Mouse (Mus musculus): Measurements from ENCODE around the gene Rfk. TPM values are rescaled to one million over a fixed set of nuclear protein-coding genes. Genes with fewer than 3 reads are reported as not detected.
A peak's percentile ranks its signal among the peaks of the same experiment; 100 is the strongest.

Rfk gene
- polyA plus RNA-seq, 1 experiment from 2014 or later = 88.6 TPM

DNA sequence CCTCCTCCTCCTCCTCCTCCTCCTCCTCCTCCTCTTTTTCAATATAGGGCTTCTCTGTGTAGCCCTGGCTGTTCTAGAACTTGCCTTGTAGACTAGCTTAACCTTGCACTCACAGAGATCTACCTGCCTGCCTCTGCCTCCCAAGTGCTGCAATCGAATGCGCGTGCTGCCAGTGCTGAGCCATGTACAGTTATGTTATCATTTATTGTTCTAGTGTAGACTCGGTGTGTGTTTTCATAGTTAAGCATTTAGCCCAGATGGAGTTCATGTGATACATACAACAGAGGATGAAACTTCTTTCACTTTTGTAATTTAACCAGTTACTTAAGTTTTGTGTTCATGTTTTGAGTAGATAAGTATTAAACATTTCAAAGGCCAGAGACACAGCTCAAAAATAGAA, 8.8 kb upstream of the Rfk start:
- Histone ChIP-seq H3K4me2 (replicated peaks) (no peak overlapping the region), H3K4me3 (replicated peaks) (no peak overlapping the region), H3K9ac (no peak overlapping the region), H3K27ac (replicated peaks) (no peak overlapping the region), H3K9me3 (replicated peaks) (no peaks in the 10 kb centered on the region), H3K36me3 (no peaks in the 10 kb centered on the region), H3K4me1 (no peaks in the 10 kb centered on the region), H3K27me3 (no peaks in the 10 kb centered on the region)
- 90% methylated on average over 4 of the region's 4 CpGs for WGBS
- no peak for ATAC-seq (ENCODE audit: insufficient number of reproducible peaks, low FRiP score, low TSS enrichment, low read depth)

GRCm38 (mm10) chr19:17385426-17385825, 8.4 kb upstream of the Rfk start:
- no peak for ATAC-seq (ENCODE audit: insufficient number of reproducible peaks, low FRiP score, low TSS enrichment, low read depth)
- H3K9me3 ChIP-seq (replicated peaks) = no peaks in the 10 kb centered on the region
- no peaks in the 10 kb centered on the region for H3K4me1 ChIP-seq
- H3K4me2 ChIP-seq (replicated peaks) = no peak overlapping the region
- WGBS = 73% methylated on average over 1 of the region's 1 CpGs
- no peak overlapping the region for H3K27ac ChIP-seq (replicated peaks)
- no peak overlapping the region for H3K4me3 ChIP-seq (replicated peaks)
- no peaks in the 10 kb centered on the region for H3K27me3 ChIP-seq
- H3K9ac ChIP-seq = no peak overlapping the region
- no peaks in the 10 kb centered on the region for H3K36me3 ChIP-seq

GRCm38 (mm10) chr19:17386424-17386823, 7.4 kb upstream of the Rfk start:
- Histone ChIP-seq H3K4me2 (replicated peaks) (no peak overlapping the region), H3K36me3 (no peaks in the 10 kb centered on the region), H3K9ac (no peak overlapping the region), H3K27ac (replicated peaks) (no peak overlapping the region), H3K4me1 (no peaks in the 10 kb centered on the region), H3K9me3 (replicated peaks) (no peaks in the 10 kb centered on the region), H3K4me3 (replicated peaks) (no peak overlapping the region), H3K27me3 (no peaks in the 10 kb centered on the region)
- ATAC-seq (ENCODE audit: insufficient number of reproducible peaks, low FRiP score, low TSS enrichment, low read depth) = no peak
- WGBS = 39% methylated on average over 6 of the region's 6 CpGs

GRCm38 (mm10) chr19:17388404-17388803, 5.4 kb upstream of the Rfk start:
- ATAC-seq (ENCODE audit: insufficient number of reproducible peaks, low FRiP score, low TSS enrichment, low read depth) = no peak

DNA sequence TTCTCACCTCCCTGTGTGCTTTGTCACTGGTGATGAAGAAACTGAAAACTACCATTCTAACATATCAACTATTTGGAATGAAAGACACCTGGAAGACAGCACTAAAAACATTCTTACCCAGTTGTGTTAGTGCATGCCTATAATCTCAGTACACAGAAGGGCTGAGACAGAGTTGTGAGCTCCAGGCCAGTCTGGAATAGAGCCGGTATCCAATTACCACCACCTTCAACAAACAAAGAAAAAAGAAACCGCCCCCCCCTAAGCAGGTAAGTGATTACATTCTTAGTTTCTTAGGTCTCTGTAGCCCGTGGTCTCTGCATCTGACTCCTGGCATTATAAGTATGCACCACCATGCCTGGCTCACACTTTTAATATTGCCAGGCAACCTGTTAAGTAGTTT, 977 bp upstream of the Rfk start:
- peaks cover 8% of the 10 kb centered on the region; the same call in 1 of the 2 replicates for H3K4me1 ChIP-seq
- H3K36me3 ChIP-seq = no peaks in the 10 kb centered on the region; the same call in 1 of the 2 replicates
- no peaks in the 10 kb centered on the region for H3K27me3 ChIP-seq
- H3K9ac ChIP-seq = no peak overlapping the region
- no peaks in the 10 kb centered on the region for H3K9me3 ChIP-seq (replicated peaks)
- 7% methylated on average over 3 of the region's 3 CpGs for WGBS
- ATAC-seq (ENCODE audit: insufficient number of reproducible peaks, low FRiP score, low TSS enrichment, low read depth) = no peak
- no peak overlapping the region for H3K4me3 ChIP-seq (replicated peaks)
- H3K27ac ChIP-seq (replicated peaks) = no peak overlapping the region
- H3K4me2 ChIP-seq (replicated peaks) = peak overlapping the region; percentile 64

More at GRCm38 (mm10) chr19:17388404-17388803, 5.4 kb upstream of the Rfk start:
- H3K9ac ChIP-seq = no peak overlapping the region
- H3K27ac ChIP-seq (replicated peaks) = no peak overlapping the region
- no peaks in the 10 kb centered on the region for H3K9me3 ChIP-seq (replicated peaks)
- H3K36me3 ChIP-seq = no peaks in the 10 kb centered on the region
- H3K4me1 ChIP-seq = no peaks in the 10 kb centered on the region
- no peak overlapping the region for H3K4me3 ChIP-seq (replicated peaks)
- no peak overlapping the region for H3K4me2 ChIP-seq (replicated peaks)
- no peaks in the 10 kb centered on the region for H3K27me3 ChIP-seq
- 8% methylated on average over 2 of the region's 2 CpGs for WGBS

- no peak for ATAC-seq (ENCODE audit: insufficient number of reproducible peaks, low FRiP score, low TSS enrichment, low read depth)
- no peak overlapping the region for H3K27ac ChIP-seq (replicated peaks)
- H3K9me3 ChIP-seq (replicated peaks) = no peaks in the 10 kb centered on the region
- peaks cover 8% of the 10 kb centered on the region; the same call in 1 of the 2 replicates for H3K4me1 ChIP-seq
- no peak overlapping the region for H3K9ac ChIP-seq
- WGBS = 82% methylated on average over 4 of the region's 4 CpGs
- no peak overlapping the region for H3K4me2 ChIP-seq (replicated peaks)
- no peaks in the 10 kb centered on the region for H3K27me3 ChIP-seq
- no peak overlapping the region for H3K4me3 ChIP-seq (replicated peaks)
- peaks cover 27% of the 10 kb centered on the region for H3K36me3 ChIP-seq
These were observed 3.0 kb downstream of the Rfk start for GRCm38 (mm10) chr19:17396802-17397201.

GRCm38 (mm10) chr19:17397922-17398321, 4.1 kb downstream of the Rfk start:
- no peak overlapping the region for H3K4me2 ChIP-seq (replicated peaks)
- no peak overlapping the region for H3K27ac ChIP-seq (replicated peaks)
- H3K27me3 ChIP-seq = no peaks in the 10 kb centered on the region
- peaks cover 27% of the 10 kb centered on the region for H3K36me3 ChIP-seq
- no peak for ATAC-seq (ENCODE audit: insufficient number of reproducible peaks, low FRiP score, low TSS enrichment, low read depth)
- H3K4me3 ChIP-seq (replicated peaks) = no peak overlapping the region
- WGBS = 72% methylated on average over 5 of the region's 5 CpGs
- H3K9me3 ChIP-seq (replicated peaks) = no peaks in the 10 kb centered on the region
- H3K9ac ChIP-seq = no peak overlapping the region
- H3K4me1 ChIP-seq = peaks cover 8% of the 10 kb centered on the region; the same call in 1 of the 2 replicates

GRCm38 (mm10) chr19:17399965-17400364, 6.1 kb downstream of the Rfk start:
- 87% methylated on average over 4 of the region's 4 CpGs for WGBS
- no peak overlapping the region for H3K4me2 ChIP-seq (replicated peaks)
- H3K9ac ChIP-seq = no peak overlapping the region
- no peak overlapping the region for H3K27ac ChIP-seq (replicated peaks)
- no peak for ATAC-seq (ENCODE audit: insufficient number of reproducible peaks, low FRiP score, low TSS enrichment, low read depth)
- peaks cover 27% of the 10 kb centered on the region for H3K36me3 ChIP-seq
- no peaks in the 10 kb centered on the region for H3K9me3 ChIP-seq (replicated peaks)
- H3K4me1 ChIP-seq = peaks cover 4% of the 10 kb centered on the region; the same call in 1 of the 2 replicates
- H3K4me3 ChIP-seq (replicated peaks) = no peak overlapping the region
- H3K27me3 ChIP-seq = no peaks in the 10 kb centered on the region

- H3K4me3 ChIP-seq (replicated peaks) = no peak overlapping the region
- H3K4me2 ChIP-seq (replicated peaks) = no peak overlapping the region
- 78% methylated on average over 4 of the region's 4 CpGs for WGBS
- no peaks in the 10 kb centered on the region for H3K9me3 ChIP-seq (replicated peaks)
- H3K9ac ChIP-seq = no peak overlapping the region
- H3K36me3 ChIP-seq = peaks cover 27% of the 10 kb centered on the region
- no peak overlapping the region for H3K27ac ChIP-seq (replicated peaks)
- H3K27me3 ChIP-seq = no peaks in the 10 kb centered on the region
- H3K4me1 ChIP-seq = no peaks in the 10 kb centered on the region
- no peak for ATAC-seq (ENCODE audit: insufficient number of reproducible peaks, low FRiP score, low TSS enrichment, low read depth)
These were observed 6.7 kb downstream of the Rfk start for GRCm38 (mm10) chr19:17400571-17400970.

- no peak for ATAC-seq (ENCODE audit: insufficient number of reproducible peaks, low FRiP score, low TSS enrichment, low read depth)
- peaks cover 25% of the 10 kb centered on the region for H3K36me3 ChIP-seq
- H3K27me3 ChIP-seq = no peaks in the 10 kb centered on the region
- no peak overlapping the region for H3K9ac ChIP-seq
- WGBS = 88% methylated on average over 4 of the region's 4 CpGs
- no peaks in the 10 kb centered on the region for H3K4me1 ChIP-seq
- H3K4me3 ChIP-seq (replicated peaks) = no peak overlapping the region
- H3K9me3 ChIP-seq (replicated peaks) = no peaks in the 10 kb centered on the region
- H3K4me2 ChIP-seq (replicated peaks) = no peak overlapping the region
- H3K27ac ChIP-seq (replicated peaks) = no peak overlapping the region
These were observed 9.3 kb downstream of the Rfk start for GRCm38 (mm10) chr19:17403175-17403574.

GRCm38 (mm10) chr19:17406823-17407222, 13.0 kb downstream of the Rfk start:
- no peak overlapping the region for H3K4me2 ChIP-seq (replicated peaks)
- H3K36me3 ChIP-seq = no peaks in the 10 kb centered on the region
- H3K27ac ChIP-seq (replicated peaks) = no peak overlapping the region
- H3K27me3 ChIP-seq = no peaks in the 10 kb centered on the region
- no peaks in the 10 kb centered on the region for H3K9me3 ChIP-seq (replicated peaks)
- no peaks in the 10 kb centered on the region for H3K4me1 ChIP-seq
- no peak for ATAC-seq (ENCODE audit: insufficient number of reproducible peaks, low FRiP score, low TSS enrichment, low read depth)
- no peak overlapping the region for H3K9ac ChIP-seq
- WGBS = 90% methylated on average over 5 of the region's 5 CpGs
- H3K4me3 ChIP-seq (replicated peaks) = no peak overlapping the region

GRCm38 (mm10) chr19:17408591-17408990, 14.7 kb downstream of the Rfk start:
- no peaks in the 10 kb centered on the region for H3K27me3 ChIP-seq
- ATAC-seq (ENCODE audit: insufficient number of reproducible peaks, low FRiP score, low TSS enrichment, low read depth) = no peak
- H3K36me3 ChIP-seq = no peaks in the 10 kb centered on the region
- H3K4me2 ChIP-seq (replicated peaks) = no peak overlapping the region
- H3K4me3 ChIP-seq (replicated peaks) = no peak overlapping the region
- no peaks in the 10 kb centered on the region for H3K9me3 ChIP-seq (replicated peaks)
- no peaks in the 10 kb centered on the region for H3K4me1 ChIP-seq
- no peak overlapping the region for H3K9ac ChIP-seq
- H3K27ac ChIP-seq (replicated peaks) = no peak overlapping the region

Data from embryonic facial prominence, embryonic 15.5 days (tissue).